Mouse (Mus musculus) E14TG2a.4 (cell line): ENCODE results near the gene Klhl36.

Experiments used
- CTCF ChIP-seq: conservative IDR thresholded peaks from 2 replicates; pipeline ENCODE4 v1.5.1; 2014; ENCODE audit warnings: low read length
- NANOG ChIP-seq: IDR thresholded peaks from 2 replicates; pipeline ENCODE4 v1.6.1; 2014; ENCODE audit warnings: borderline replicate concordance, low read length, mixed read lengths
- POU5F1 ChIP-seq: IDR thresholded peaks from 2 replicates; pipeline ENCODE4 v1.6.1; 2014; ENCODE audit warnings: low read length, borderline replicate concordance

DNA sequence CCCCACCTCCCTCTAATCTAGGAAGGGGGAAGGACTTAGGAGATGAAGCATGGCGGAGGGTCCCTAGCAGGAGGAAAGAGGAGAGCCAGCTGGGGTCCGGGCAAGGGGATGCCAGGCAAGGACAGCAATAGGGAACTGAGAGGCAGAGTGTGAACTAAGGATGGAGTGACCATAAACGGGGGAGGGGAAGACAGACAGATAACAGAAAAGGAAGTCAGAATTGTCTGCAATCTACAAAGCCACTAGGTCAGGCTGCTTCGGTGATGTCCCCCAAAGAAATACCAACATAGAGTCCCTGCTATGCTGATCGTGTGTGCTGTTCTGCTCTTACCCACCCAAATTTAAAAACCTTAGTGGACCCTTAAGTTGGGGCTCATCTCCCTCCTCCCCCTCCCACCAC lies 35.1 kb upstream of the Klhl36 start:
- no peak for TF ChIP-seq CTCF
- TF ChIP-seq NANOG = no peak
- TF ChIP-seq POU5F1 = no peak
